In the genomic region with DNA sequence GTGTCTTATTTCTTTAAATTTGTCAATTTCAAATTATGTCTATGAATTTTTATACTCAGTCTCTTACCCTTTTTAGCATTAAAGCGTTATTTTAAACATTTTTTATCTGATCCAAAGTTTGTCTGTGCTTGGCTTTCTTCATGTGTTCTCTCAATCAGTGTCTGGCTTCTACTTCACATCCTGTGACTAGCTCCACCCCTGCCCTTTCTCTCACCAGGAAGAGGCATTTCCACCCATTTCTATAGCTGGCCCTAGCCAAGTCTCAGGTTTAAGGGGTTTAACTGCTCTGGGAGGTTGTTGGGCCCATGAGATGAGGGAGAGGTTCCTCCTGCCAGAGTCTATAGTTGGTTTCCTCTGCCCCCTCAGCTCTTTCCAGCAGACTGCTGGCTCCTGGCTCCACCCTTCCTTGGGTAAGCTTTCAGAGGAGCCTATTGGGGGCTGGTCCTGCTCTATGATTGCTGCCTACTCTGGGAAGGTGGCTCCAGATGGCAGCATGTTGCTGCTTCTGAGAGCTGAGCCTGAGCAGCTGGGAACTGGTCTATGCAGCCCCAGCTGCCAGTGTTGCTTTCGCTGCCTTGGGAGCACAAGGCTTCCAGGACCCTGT, we compare ENCODE assay signal across 8 mouse cellular contexts. TPM values are rescaled to one million over a fixed set of nuclear protein-coding genes. Genes with fewer than 3 reads are reported as not detected.
DNase-seq lines count a peak whose midpoint lies in the region; ATAC-seq and TF ChIP-seq lines count a peak whose summit lies in the region.

No protein-coding gene starts in this region.

- H3K4me2 ChIP-seq in neural tube, embryonic 11.5 days (ENCODE audit: low read depth): no peak overlapping the region
- no peak overlapping the region for H3K4me2 ChIP-seq in forebrain, postnatal 0 days (ENCODE audit: low read depth)
- H3K4me2 ChIP-seq in stomach, embryonic 14.5 days (replicated peaks; ENCODE audit: low read depth, low read length): no peak overlapping the region

- 86% methylated on average over 2 of the region's 2 CpGs for WGBS in neural tube, embryonic 11.5 days
- WGBS in forebrain, postnatal 0 days: 70% methylated on average over 2 of the region's 2 CpGs
- WGBS in stomach, embryonic 14.5 days: 69% methylated on average over 2 of the region's 2 CpGs

- no peaks in the 10 kb centered on the region for H3K4me1 ChIP-seq in neural tube, embryonic 11.5 days (ENCODE audit: control insufficient read depth, insufficient read depth, low read length)
- H3K4me1 ChIP-seq in forebrain, postnatal 0 days (ENCODE audit: insufficient read depth): no peaks in the 10 kb centered on the region
- H3K4me1 ChIP-seq in stomach, embryonic 14.5 days (ENCODE audit: control insufficient read depth, insufficient read depth, low read length): peaks cover 5% of the 10 kb centered on the region; the same call in 1 of the 2 replicates

- no peak overlapping the region for H3K4me3 ChIP-seq in neural tube, embryonic 11.5 days (ENCODE audit: low read depth, low read length)
- H3K4me3 ChIP-seq in forebrain, postnatal 0 days (ENCODE audit: low read depth, low read length): no peak overlapping the region
- no peak overlapping the region for H3K4me3 ChIP-seq in stomach, embryonic 14.5 days (ENCODE audit: low read depth, low read length)

- no peak overlapping the region for H3K9ac ChIP-seq in neural tube, embryonic 11.5 days (ENCODE audit: low read length)
- no peak overlapping the region for H3K9ac ChIP-seq in forebrain, postnatal 0 days
- H3K9ac ChIP-seq in stomach, embryonic 14.5 days (replicated peaks; ENCODE audit: low read depth, low read length): no peak overlapping the region

- ATAC-seq in neural tube, embryonic 11.5 days (ENCODE audit: insufficient read depth, low FRiP score, low TSS enrichment): no peak
- ATAC-seq in forebrain, postnatal 0 days: peak; percentile 79
- peak; percentile 79 to 85 for ATAC-seq in hematopoietic stem cell, adult 5-6 weeks (replicated peaks in 1 of 2; ENCODE audit: insufficient read depth in 1 of 2, low FRiP score in 2 of 2, low TSS enrichment in 1 of 2, low read depth in 1 of 2, poor library complexity in 2 of 2, severe bottlenecking in 2 of 2)
- peak; percentile 42; the same call in 1 of the 2 replicates for ATAC-seq in stomach, embryonic 14.5 days (ENCODE audit: insufficient number of reproducible peaks, insufficient read depth, low FRiP score, low read depth)

- H3K9me3 ChIP-seq in neural tube, embryonic 11.5 days (ENCODE audit: control insufficient read depth, low read length): no peaks in the 10 kb centered on the region
- H3K9me3 ChIP-seq in forebrain, postnatal 0 days (ENCODE audit: low read length): no peaks in the 10 kb centered on the region
- H3K9me3 ChIP-seq in stomach, embryonic 14.5 days (ENCODE audit: control insufficient read depth, low read depth, low read length): no peaks in the 10 kb centered on the region

- DNase-seq in neural tube, embryonic 11.5 days (ENCODE audit: low spot score): peak; percentile 30
- no peak for DNase-seq in neural tube, embryonic 10.5 days (ENCODE audit: extremely low spot score, low spot score)
- DNase-seq in forebrain, postnatal 0 days: peak; percentile 19
- DNase-seq in left cerebral cortex, postnatal 10 days (ENCODE audit: extremely low spot score in 1 of 2, low spot score in 2 of 2): peak; percentile 31 to 61
- DNase-seq in lung, postnatal 4 days: peak; percentile 62 to 76
- no peak for DNase-seq in urinary bladder, adult 18-20 months (ENCODE audit: low spot score in 2 of 2)

- no peaks in the 10 kb centered on the region for H3K27me3 ChIP-seq in neural tube, embryonic 11.5 days (ENCODE audit: control insufficient read depth, insufficient read depth, low read length)
- H3K27me3 ChIP-seq in forebrain, postnatal 0 days (ENCODE audit: insufficient read depth, low read length): no peaks in the 10 kb centered on the region
- no peaks in the 10 kb centered on the region for H3K27me3 ChIP-seq in stomach, embryonic 14.5 days (ENCODE audit: control insufficient read depth, insufficient read depth, low read length)

- intact Hi-C loops in left cerebral cortex, postnatal 10 days (cut with DNase I): no loop called here

- no peaks in the 10 kb centered on the region for H3K36me3 ChIP-seq in neural tube, embryonic 11.5 days (ENCODE audit: control insufficient read depth, insufficient read depth, low read length)
- H3K36me3 ChIP-seq in forebrain, postnatal 0 days (ENCODE audit: insufficient read depth): no peaks in the 10 kb centered on the region
- peaks cover 4% of the 10 kb centered on the region; the same call in 1 of the 2 replicates for H3K36me3 ChIP-seq in stomach, embryonic 14.5 days (ENCODE audit: control insufficient read depth, insufficient read depth, low read length)

- TF ChIP-seq CTCF in forebrain, postnatal 0 days (IDR thresholded peaks at IDR 0.05; ENCODE audit: low read depth): no peak

- no peak overlapping the region for H3K27ac ChIP-seq in neural tube, embryonic 11.5 days (ENCODE audit: low read depth, low read length)
- H3K27ac ChIP-seq in forebrain, postnatal 0 days (ENCODE audit: low read depth, low read length): 0 out of 2 replicates have a peak overlapping the region, but pooled peaks have one; percentile 11
- peak overlapping the region; percentile 11; the same call in 1 of the 2 replicates for H3K27ac ChIP-seq in stomach, embryonic 14.5 days (ENCODE audit: low read length)

RNA-seq across cellular contexts. Expression of a gene that starts 17.3 kb away (rescaled TPM):
- 107 and 120 TPM in 2 replicates for polyA plus RNA-seq in neural tube, embryonic 11.5 days (2014; fragmentation: Nextera tagmentation; extraction: Ambion mirVana)
- 252 and 369 TPM in 2 replicates for total RNA-seq in forebrain, postnatal 0 days (2014; rRNA removed)
- polyA plus RNA-seq in forebrain, postnatal 0 days (2015; fragmentation: Nextera tagmentation; extraction: Ambion mirVana): 207 and 270 TPM in 2 replicates
- 36.9 and 43.1 TPM in 2 replicates for total RNA-seq in hematopoietic stem cell, adult 5-6 weeks (2017)
- 100 to 1,000 TPM; 320 to 333 TPM for total RNA-seq in left cerebral cortex, postnatal 10 days (2021)
- 78.8 and 83.1 TPM in 2 replicates for polyA plus RNA-seq in stomach, embryonic 14.5 days (2014; fragmentation: Nextera tagmentation; extraction: Ambion mirVana)

RNA-seq across cellular contexts. Expression of a gene that starts 40.6 kb away (rescaled TPM):
- polyA plus RNA-seq in neural tube, embryonic 11.5 days (2014; fragmentation: Nextera tagmentation; extraction: Ambion mirVana): 141 and 142 TPM in 2 replicates
- 91.7 and 120 TPM in 2 replicates for total RNA-seq in forebrain, postnatal 0 days (2014; rRNA removed)
- polyA plus RNA-seq in forebrain, postnatal 0 days (2015; fragmentation: Nextera tagmentation; extraction: Ambion mirVana): 114 and 128 TPM in 2 replicates
- total RNA-seq in hematopoietic stem cell, adult 5-6 weeks (2017): 118 and 129 TPM in 2 replicates
- total RNA-seq in left cerebral cortex, postnatal 10 days (2021): 10 to 100 TPM; 75.5 to 77.2 TPM
- polyA plus RNA-seq in stomach, embryonic 14.5 days (2014; fragmentation: Nextera tagmentation; extraction: Ambion mirVana): 175 and 178 TPM in 2 replicates

RNA-seq across cellular contexts. Expression of a gene that starts 44.5 kb away (rescaled TPM):
- 0.22 TPM in 1 of 2 replicates, not detected in the other for polyA plus RNA-seq in neural tube, embryonic 11.5 days (2014; fragmentation: Nextera tagmentation; extraction: Ambion mirVana)
- total RNA-seq in forebrain, postnatal 0 days (2014; rRNA removed): not detected in 2 replicates
- not detected in 2 replicates for polyA plus RNA-seq in forebrain, postnatal 0 days (2015; fragmentation: Nextera tagmentation; extraction: Ambion mirVana)
- total RNA-seq in hematopoietic stem cell, adult 5-6 weeks (2017): not detected in 2 replicates
- not detected for total RNA-seq in left cerebral cortex, postnatal 10 days (2021)
- 0.27 and 0.38 TPM in 2 replicates for polyA plus RNA-seq in stomach, embryonic 14.5 days (2014; fragmentation: Nextera tagmentation; extraction: Ambion mirVana)

RNA-seq across cellular contexts. Expression of a gene that starts 47.1 kb away (rescaled TPM):
- 51.8 and 52.2 TPM in 2 replicates for polyA plus RNA-seq in neural tube, embryonic 11.5 days (2014; fragmentation: Nextera tagmentation; extraction: Ambion mirVana)
- total RNA-seq in forebrain, postnatal 0 days (2014; rRNA removed): 55.8 and 59.1 TPM in 2 replicates
- 42.7 and 43.0 TPM in 2 replicates for polyA plus RNA-seq in forebrain, postnatal 0 days (2015; fragmentation: Nextera tagmentation; extraction: Ambion mirVana)
- total RNA-seq in hematopoietic stem cell, adult 5-6 weeks (2017): 66.1 and 82.4 TPM in 2 replicates
- 10 to 100 TPM; 34.7 to 53.6 TPM for total RNA-seq in left cerebral cortex, postnatal 10 days (2021)
- polyA plus RNA-seq in stomach, embryonic 14.5 days (2014; fragmentation: Nextera tagmentation; extraction: Ambion mirVana): 56.3 and 56.8 TPM in 2 replicates

RNA-seq across cellular contexts. Expression of a gene that starts 54.1 kb away (rescaled TPM):
- 74.8 and 85.1 TPM in 2 replicates for polyA plus RNA-seq in neural tube, embryonic 11.5 days (2014; fragmentation: Nextera tagmentation; extraction: Ambion mirVana)
- total RNA-seq in forebrain, postnatal 0 days (2014; rRNA removed): 45.8 and 49.6 TPM in 2 replicates
- 43.7 and 46.5 TPM in 2 replicates for polyA plus RNA-seq in forebrain, postnatal 0 days (2015; fragmentation: Nextera tagmentation; extraction: Ambion mirVana)
- 74.3 and 120 TPM in 2 replicates for total RNA-seq in hematopoietic stem cell, adult 5-6 weeks (2017)
- total RNA-seq in left cerebral cortex, postnatal 10 days (2021): 10 to 100 TPM; 44.9 to 48.8 TPM
- polyA plus RNA-seq in stomach, embryonic 14.5 days (2014; fragmentation: Nextera tagmentation; extraction: Ambion mirVana): 57.9 and 60.2 TPM in 2 replicates

Comparison
In these comparisons a context has a peak if more than half of its experiments do, and no peak if none do; other contexts are left out.
1. DNase-seq: peak in neural tube, embryonic 11.5 days (single experiment), forebrain, postnatal 0 days (single experiment), left cerebral cortex, postnatal 10 days (2 of 2) and lung, postnatal 4 days (2 of 2); none in neural tube, embryonic 10.5 days (single experiment) and urinary bladder, adult 18-20 months (0 of 2).